Mouse (Mus musculus): ENCODE measurements at regions not wholly inside any gene's neighbourhood (a gene's known extent, or its start where the extent isn't known, plus 50 kb on each side); places are given as distances from the start of the nearest gene placed in this dataset.

GRCm38 (mm10) chr12:56448786-56449564, 87.7 kb downstream of the Nkx2-1 start:
- TF ChIP-seq EP300 (IDR thresholded peaks at IDR 0.05; ENCODE audit: low read depth): no peak
- TF ChIP-seq CTCF (IDR thresholded peaks at IDR 0.05; ENCODE audit: low read depth): no peak
